Mouse (Mus musculus) hindbrain, embryonic 13.5 days (tissue): ENCODE results near the gene Ndufs2. TPM values are rescaled to one million over a fixed set of nuclear protein-coding genes. Genes with fewer than 3 reads are reported as not detected.
A peak's percentile ranks its signal among the peaks of the same experiment; 100 is the strongest.

Experiments used
- ATAC-seq: fragments of 200-750 bp; cut with Nextera tagmentation; 2 replicates; pipeline ENCODE4 v1.8.0; 2017; ENCODE audit warnings: moderate TSS enrichment; ENCODE audit not compliant: low FRiP score
- H3K27ac ChIP-seq: fragments of 300-500 bp; sonication (generic); 2 replicates; pipeline ENCODE4 v1.5.1; 2015; ENCODE audit warnings: inconsistent platforms, mild to moderate bottlenecking, moderate library complexity
- H3K27me3 ChIP-seq: fragments of 300-500 bp; sonication (generic); 2 replicates; pipeline ENCODE4 v1.6.1; 2015; ENCODE audit warnings: mild to moderate bottlenecking, inconsistent platforms
- H3K36me3 ChIP-seq: fragments of 300-500 bp; sonication (generic); 2 replicates; pipeline ENCODE4 v1.6.1; 2015; ENCODE audit warnings: mild to moderate bottlenecking, inconsistent platforms
- H3K4me1 ChIP-seq: fragments of 300-500 bp; sonication (generic); replicated peaks from 2 replicates; pipeline ENCODE4 v1.6.1; 2015; ENCODE audit warnings: inconsistent platforms
- H3K4me2 ChIP-seq: fragments of 300-500 bp; sonication (generic); 2 replicates; pipeline ENCODE4 v1.6.1; 2015; ENCODE audit warnings: inconsistent platforms, mild to moderate bottlenecking, moderate library complexity
- H3K4me3 ChIP-seq: fragments of 300-500 bp; sonication (generic); 2 replicates; pipeline ENCODE4 v1.5.1; 2015; ENCODE audit warnings: mild to moderate bottlenecking, inconsistent platforms
- H3K9ac ChIP-seq: fragments of 300-500 bp; sonication (generic); 2 replicates; pipeline ENCODE4 v1.6.1; 2015; ENCODE audit warnings: mild to moderate bottlenecking, inconsistent platforms
- H3K9me3 ChIP-seq: fragments of 300-500 bp; sonication (generic); 2 replicates; pipeline ENCODE4 v1.6.1; 2016; ENCODE audit warnings: inconsistent platforms
- WGBS: fragments of 180-500 bp; shearing (Covaris S2); methylation state at CpG from one replicate; pipeline ENCODE4 v1.1.7; 2015; 5-methylcytosine and 5-hydroxymethylcytosine counted together
- polyA plus RNA-seq: library from polyadenylated mRNA; unstranded; fragments of >200 nt; fragmentation: Nextera tagmentation; extraction: Ambion mirVana; gene quantifications from 2 replicates; pipeline ENCODE4 v1.2.1, GENCODE M21; 2015

The Ndufs2 gene
- polyA plus RNA-seq, 1 experiment from 2014 or later = 222 TPM

GRCm38 (mm10) chr1:171283188-171284160 is 32.3 kb upstream of the Ndufs2 start:
- Histone ChIP-seq H3K9ac (no peak overlapping the region), H3K4me1 (peaks cover 60% of the 10 kb centered on the region), H3K9me3 (no peaks in the 10 kb centered on the region), H3K4me2 (no peak overlapping the region), H3K27ac (no peak overlapping the region), H3K4me3 (no peak overlapping the region), H3K27me3 (no peaks in the 10 kb centered on the region), H3K36me3 (peaks cover 45% of the 10 kb centered on the region)
- 92% methylated on average over 18 of the region's 18 CpGs for WGBS
- no peak for ATAC-seq

GRCm38 (mm10) chr1:171282086-171282805 is 31.1 kb upstream of the Ndufs2 start:
- Histone ChIP-seq H3K9me3 (no peaks in the 10 kb centered on the region), H3K36me3 (peaks cover 57% of the 10 kb centered on the region), H3K9ac (no peak overlapping the region), H3K27me3 (no peaks in the 10 kb centered on the region), H3K4me3 (no peak overlapping the region; the same call in 1 of the 2 replicates), H3K4me1 (peaks cover 55% of the 10 kb centered on the region), H3K4me2 (peak overlapping the region; percentile 77; the same call in 1 of the 2 replicates), H3K27ac (no peak overlapping the region)
- ATAC-seq = no peak
- 83% methylated on average over 18 of the region's 18 CpGs for WGBS

- peaks cover 49% of the 10 kb centered on the region for H3K4me1 ChIP-seq
- H3K9me3 ChIP-seq = no peaks in the 10 kb centered on the region
- H3K9ac ChIP-seq = peak overlapping the region; percentile 64
- H3K27me3 ChIP-seq = no peaks in the 10 kb centered on the region
- ATAC-seq = peak; percentile 51
- peak overlapping the region; percentile 63 for H3K4me3 ChIP-seq
- H3K36me3 ChIP-seq = peaks cover 63% of the 10 kb centered on the region
- WGBS = 0% methylated on average over 10 of the region's 10 CpGs
- peak overlapping the region; percentile 83 for H3K27ac ChIP-seq
- H3K4me2 ChIP-seq = peak overlapping the region; percentile 77
Measured at GRCm38 (mm10) chr1:171281528-171281923, 30.3 kb upstream of the Ndufs2 start.

- H3K4me3 ChIP-seq = peak within 1 kb of the TSS; percentile 63
- H3K36me3 ChIP-seq = peaks cover 63% of the 10 kb centered on the region
Measured at GRCm38 (mm10) chr1:171280916-171281527, 29.8 kb upstream of the Ndufs2 start, which contains the start of gene Ppox. Gene Ppox (minus strand): TSS chr1:171281186.

GRCm38 (mm10) chr1:171280250-171280915 is 29.2 kb upstream of the Ndufs2 start:
- WGBS = 1% methylated on average over 25 of the region's 25 CpGs
- no peak; the same call in 1 of the 2 replicates for ATAC-seq
- H3K36me3 ChIP-seq = peaks cover 63% of the 10 kb centered on the region

More at GRCm38 (mm10) chr1:171280916-171281527, 29.8 kb upstream of the Ndufs2 start, which contains the start of gene Ppox:
- peaks cover 44% of the 10 kb centered on the region for H3K4me1 ChIP-seq
- WGBS = under 1% methylated on average over 26 of the region's 26 CpGs
- H3K9me3 ChIP-seq = no peaks in the 10 kb centered on the region
- no peaks in the 10 kb centered on the region for H3K27me3 ChIP-seq
- peak within 1 kb of the TSS; percentile 83 for H3K27ac ChIP-seq
- H3K9ac ChIP-seq = peak within 1 kb of the TSS; percentile 85
- peak; percentile 97 for ATAC-seq
- H3K4me2 ChIP-seq = peak within 1 kb of the TSS; percentile 77

GRCm38 (mm10) chr1:171279721-171280120 is 28.5 kb upstream of the Ndufs2 start:
- WGBS = 55% methylated on average over 5 of the region's 5 CpGs
- peak overlapping the region; percentile 77 for H3K4me2 ChIP-seq
- no peaks in the 10 kb centered on the region for H3K27me3 ChIP-seq
- H3K4me3 ChIP-seq = peak overlapping the region; percentile 63
- ATAC-seq = no peak
- H3K4me1 ChIP-seq = peaks cover 31% of the 10 kb centered on the region
- no peak overlapping the region for H3K27ac ChIP-seq
- H3K36me3 ChIP-seq = peaks cover 63% of the 10 kb centered on the region
- H3K9me3 ChIP-seq = no peaks in the 10 kb centered on the region
- H3K9ac ChIP-seq = peak overlapping the region; percentile 85

More at GRCm38 (mm10) chr1:171280250-171280915, 29.2 kb upstream of the Ndufs2 start:
- H3K4me1 ChIP-seq = peaks cover 37% of the 10 kb centered on the region
- no peaks in the 10 kb centered on the region for H3K27me3 ChIP-seq
- H3K4me2 ChIP-seq = peak overlapping the region; percentile 77
- peak overlapping the region; percentile 85 for H3K9ac ChIP-seq
- peak overlapping the region; percentile 41; the same call in 1 of the 2 replicates for H3K27ac ChIP-seq
- peak overlapping the region; percentile 63 for H3K4me3 ChIP-seq
- no peaks in the 10 kb centered on the region for H3K9me3 ChIP-seq

- Histone ChIP-seq H3K4me2 (peak overlapping the region; percentile 77; the same call in 1 of the 2 replicates), H3K4me1 (peaks cover 27% of the 10 kb centered on the region), H3K9me3 (no peaks in the 10 kb centered on the region), H3K27ac (no peak overlapping the region), H3K27me3 (no peaks in the 10 kb centered on the region), H3K36me3 (peaks cover 64% of the 10 kb centered on the region), H3K4me3 (no peak overlapping the region), H3K9ac (peak overlapping the region; percentile 85)
- 92% methylated on average over 14 of the region's 14 CpGs for WGBS
- no peak for ATAC-seq
Measured at GRCm38 (mm10) chr1:171279012-171279705, 28.0 kb upstream of the Ndufs2 start.

- Histone ChIP-seq H3K4me1 (peaks cover 27% of the 10 kb centered on the region), H3K4me3 (no peak overlapping the region), H3K36me3 (peaks cover 65% of the 10 kb centered on the region), H3K27ac (no peak overlapping the region), H3K4me2 (no peak overlapping the region), H3K9me3 (no peaks in the 10 kb centered on the region), H3K27me3 (no peaks in the 10 kb centered on the region), H3K9ac (no peak overlapping the region)
- WGBS = 94% methylated on average over 8 of the region's 8 CpGs
- no peak for ATAC-seq
Measured at GRCm38 (mm10) chr1:171278436-171278835, 27.2 kb upstream of the Ndufs2 start.

- no peak overlapping the region for H3K27ac ChIP-seq
- H3K9ac ChIP-seq = no peak overlapping the region
- ATAC-seq = no peak
- WGBS = 91% methylated on average over 10 of the region's 10 CpGs
- H3K4me2 ChIP-seq = no peak overlapping the region
- H3K4me1 ChIP-seq = peaks cover 27% of the 10 kb centered on the region
- H3K36me3 ChIP-seq = peaks cover 65% of the 10 kb centered on the region
- no peaks in the 10 kb centered on the region for H3K27me3 ChIP-seq
- no peak overlapping the region for H3K4me3 ChIP-seq
- H3K9me3 ChIP-seq = no peaks in the 10 kb centered on the region
Measured at GRCm38 (mm10) chr1:171277736-171278135, 26.5 kb upstream of the Ndufs2 start.

GRCm38 (mm10) chr1:171276110-171276748 is 25.0 kb upstream of the Ndufs2 start:
- Histone ChIP-seq H3K36me3 (peaks cover 70% of the 10 kb centered on the region), H3K9ac (no peak overlapping the region), H3K27ac (no peak overlapping the region), H3K4me1 (peaks cover 30% of the 10 kb centered on the region), H3K4me2 (no peak overlapping the region), H3K4me3 (no peak overlapping the region), H3K27me3 (no peaks in the 10 kb centered on the region), H3K9me3 (no peaks in the 10 kb centered on the region)
- 94% methylated on average over 14 of the region's 14 CpGs for WGBS
- ATAC-seq = no peak
